Mouse (Mus musculus): ENCODE results near the gene Taok3. TPM values are rescaled to one million over a fixed set of nuclear protein-coding genes. Genes with fewer than 3 reads are reported as not detected.

Taok3 gene
- polyA plus RNA-seq, 1 experiment from 2014 or later: 38.7 TPM

DNA sequence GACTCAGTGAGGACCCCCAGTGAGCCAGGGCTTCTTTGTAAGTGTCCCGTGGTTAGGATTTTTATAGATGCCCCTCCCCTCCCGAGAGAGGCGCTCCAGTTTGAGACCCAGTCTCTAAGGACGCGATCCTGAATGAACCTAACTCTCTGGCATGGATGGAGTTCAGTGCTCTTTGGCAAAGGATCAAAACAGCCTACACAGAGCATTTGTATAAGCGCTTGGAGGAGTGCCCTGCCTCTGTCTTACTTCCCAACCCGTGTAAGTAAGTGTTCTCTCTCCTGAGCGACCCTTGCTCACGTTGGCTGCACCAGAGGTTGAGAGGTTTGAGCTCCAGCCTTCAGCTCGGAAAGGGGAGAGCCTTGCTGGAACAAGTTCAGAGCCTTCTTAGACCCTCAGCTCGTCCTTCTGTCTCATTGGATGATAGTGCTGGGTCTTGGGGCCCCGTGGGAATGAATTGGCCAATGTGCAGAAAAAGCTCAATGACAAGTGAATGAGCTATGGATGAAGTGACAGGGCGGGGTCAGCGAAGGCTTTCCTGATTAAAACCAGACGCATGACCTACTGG is 33.7 kb downstream of the Taok3 start:
- H3K27ac ChIP-seq: no peak overlapping the region
- H3K4me2 ChIP-seq (replicated peaks): no peak overlapping the region
- no peaks in the 10 kb centered on the region for H3K36me3 ChIP-seq
- no peak overlapping the region for H3K9ac ChIP-seq
- no peaks in the 10 kb centered on the region for H3K4me1 ChIP-seq
- no peak overlapping the region for H3K4me3 ChIP-seq
- H3K27me3 ChIP-seq (replicated peaks): no peaks in the 10 kb centered on the region
- 0 out of 2 replicates have a peak, but pooled peaks cover 9% of the 10 kb centered on the region for H3K9me3 ChIP-seq
- 82% methylated on average over 15 of the region's 15 CpGs for WGBS
- ATAC-seq (ENCODE audit: low FRiP score, low read depth): no peak

DNA sequence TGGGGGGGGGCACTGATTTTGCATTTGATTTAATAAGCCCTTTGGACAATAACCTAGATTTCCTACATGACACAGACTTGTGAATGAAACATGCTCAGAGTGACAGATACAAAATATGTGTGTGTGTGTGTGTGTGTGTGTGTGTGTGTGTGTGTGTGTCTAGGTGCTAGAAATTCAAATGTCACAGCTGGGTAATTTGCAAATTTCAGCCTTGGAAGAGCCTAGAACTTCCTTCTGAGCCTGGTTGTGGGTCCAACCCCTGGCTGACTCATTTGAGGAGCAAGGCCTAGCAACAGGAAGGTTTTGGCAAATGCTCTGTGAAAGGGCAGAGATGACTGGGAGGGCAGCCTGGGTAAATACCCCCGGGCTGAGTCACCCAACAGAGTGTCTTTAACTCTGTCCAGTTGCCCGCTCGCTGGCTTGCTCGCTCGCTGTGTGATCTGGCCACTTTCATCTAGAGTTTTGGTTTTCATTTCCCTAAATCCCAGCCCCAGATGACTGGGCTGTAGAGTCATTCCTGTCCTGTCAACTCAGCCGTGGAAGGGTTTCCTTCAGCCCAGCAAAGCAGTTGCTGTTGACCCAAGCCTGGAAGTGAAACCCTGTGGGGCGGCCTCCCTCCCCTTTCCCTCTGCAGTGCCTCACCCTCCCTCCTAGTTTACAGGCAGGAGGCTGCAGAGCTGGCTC is 38.5 kb downstream of the Taok3 start:
- Histone ChIP-seq H3K4me2 (replicated peaks) (no peak overlapping the region), H3K9ac (no peak overlapping the region), H3K4me1 (no peaks in the 10 kb centered on the region), H3K9me3 (0 out of 2 replicates have a peak, but pooled peaks cover 3% of the 10 kb centered on the region), H3K36me3 (no peaks in the 10 kb centered on the region), H3K27ac (no peak overlapping the region), H3K27me3 (replicated peaks) (no peaks in the 10 kb centered on the region), H3K4me3 (no peak overlapping the region)
- 82% methylated on average over 7 of the region's 7 CpGs for WGBS
- no peak for ATAC-seq (ENCODE audit: low FRiP score, low read depth)

GRCm38 (mm10) chr5:117159326-117159725 is 39.4 kb downstream of the Taok3 start:
- 69% methylated on average over 8 of the region's 8 CpGs for WGBS
- H3K9me3 ChIP-seq: no peaks in the 10 kb centered on the region
- no peaks in the 10 kb centered on the region for H3K36me3 ChIP-seq
- no peak overlapping the region for H3K4me3 ChIP-seq
- H3K4me2 ChIP-seq (replicated peaks): no peak overlapping the region
- no peaks in the 10 kb centered on the region for H3K27me3 ChIP-seq (replicated peaks)
- no peak overlapping the region for H3K27ac ChIP-seq
- no peaks in the 10 kb centered on the region for H3K4me1 ChIP-seq
- H3K9ac ChIP-seq: no peak overlapping the region
- ATAC-seq (ENCODE audit: low FRiP score, low read depth): no peak

GRCm38 (mm10) chr5:117159805-117160291 is 39.9 kb downstream of the Taok3 start:
- H3K4me1 ChIP-seq: no peaks in the 10 kb centered on the region
- no peaks in the 10 kb centered on the region for H3K9me3 ChIP-seq
- no peak for ATAC-seq (ENCODE audit: low FRiP score, low read depth)
- H3K9ac ChIP-seq: no peak overlapping the region
- no peaks in the 10 kb centered on the region for H3K27me3 ChIP-seq (replicated peaks)
- H3K4me3 ChIP-seq: no peak overlapping the region
- no peak overlapping the region for H3K4me2 ChIP-seq (replicated peaks)
- no peak overlapping the region for H3K27ac ChIP-seq
- no peaks in the 10 kb centered on the region for H3K36me3 ChIP-seq
- WGBS: 53% methylated on average over 6 of the region's 6 CpGs

DNA sequence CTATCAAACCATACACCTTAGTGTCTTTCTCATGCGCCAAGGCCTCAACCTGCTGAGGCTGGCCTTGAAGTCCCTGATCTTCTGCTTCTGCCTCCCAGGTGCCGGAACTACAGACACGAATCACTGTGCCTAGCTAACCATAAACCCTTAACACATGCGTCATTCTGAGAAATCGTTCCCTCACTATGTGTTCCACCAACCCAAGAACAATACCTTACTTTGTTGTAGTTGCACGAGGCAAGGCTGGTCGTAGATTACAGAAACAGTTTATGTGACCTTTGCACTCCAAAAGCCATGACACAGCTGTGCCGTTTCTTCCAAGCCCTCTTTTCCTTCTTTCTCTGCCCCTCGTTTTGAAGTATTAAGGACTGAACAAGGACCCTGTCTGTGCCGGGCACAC is 40.6 kb downstream of the Taok3 start:
- Histone ChIP-seq H3K9me3 (no peaks in the 10 kb centered on the region), H3K36me3 (no peaks in the 10 kb centered on the region), H3K4me3 (no peak overlapping the region), H3K9ac (no peak overlapping the region), H3K4me1 (no peaks in the 10 kb centered on the region), H3K27me3 (replicated peaks) (no peaks in the 10 kb centered on the region), H3K27ac (no peak overlapping the region), H3K4me2 (replicated peaks) (no peak overlapping the region)
- ATAC-seq (ENCODE audit: low FRiP score, low read depth): no peak
- 51% methylated on average over 10 of the region's 10 CpGs for WGBS

- Histone ChIP-seq H3K9ac (no peak overlapping the region), H3K27ac (no peak overlapping the region), H3K9me3 (no peaks in the 10 kb centered on the region), H3K27me3 (replicated peaks) (no peaks in the 10 kb centered on the region), H3K36me3 (no peaks in the 10 kb centered on the region), H3K4me3 (no peak overlapping the region), H3K4me1 (no peaks in the 10 kb centered on the region), H3K4me2 (replicated peaks) (no peak overlapping the region)
- WGBS: 93% methylated on average over 13 of the region's 13 CpGs
- ATAC-seq (ENCODE audit: low FRiP score, low read depth): no peak
Observed at GRCm38 (mm10) chr5:117163790-117164189, 43.9 kb downstream of the Taok3 start.

DNA sequence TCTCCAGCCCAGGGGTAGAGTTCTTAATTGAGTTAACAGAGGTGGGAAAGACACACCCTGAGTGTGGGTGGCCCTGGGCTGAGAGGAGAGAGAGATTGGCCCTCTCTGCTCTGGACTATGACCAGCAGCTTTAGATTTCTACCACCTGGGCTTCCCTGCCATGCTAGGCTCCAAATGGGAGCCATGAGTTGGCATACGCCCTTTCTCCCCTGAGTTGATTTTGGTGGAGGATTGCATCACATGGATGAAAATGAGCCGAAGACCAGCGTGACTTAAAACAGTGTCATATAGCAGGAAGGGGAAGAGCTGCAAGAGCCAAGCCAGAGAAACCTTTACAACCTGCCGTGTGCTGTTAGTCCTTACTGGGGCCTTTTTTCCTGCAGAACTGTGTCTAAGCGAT is 44.6 kb downstream of the Taok3 start:
- Histone ChIP-seq H3K27me3 (replicated peaks) (no peaks in the 10 kb centered on the region), H3K4me3 (no peak overlapping the region), H3K9ac (no peak overlapping the region), H3K4me2 (replicated peaks) (no peak overlapping the region), H3K36me3 (no peaks in the 10 kb centered on the region), H3K9me3 (no peaks in the 10 kb centered on the region), H3K27ac (no peak overlapping the region), H3K4me1 (no peaks in the 10 kb centered on the region)
- WGBS: 89% methylated on average over 5 of the region's 5 CpGs
- ATAC-seq (ENCODE audit: low FRiP score, low read depth): no peak

GRCm38 (mm10) chr5:117164923-117165322 is 45.0 kb downstream of the Taok3 start:
- Histone ChIP-seq H3K27ac (no peak overlapping the region), H3K36me3 (no peaks in the 10 kb centered on the region), H3K27me3 (replicated peaks) (no peaks in the 10 kb centered on the region), H3K4me1 (no peaks in the 10 kb centered on the region), H3K4me2 (replicated peaks) (no peak overlapping the region), H3K4me3 (no peak overlapping the region), H3K9ac (no peak overlapping the region), H3K9me3 (no peaks in the 10 kb centered on the region)
- no peak for ATAC-seq (ENCODE audit: low FRiP score, low read depth)
- 94% methylated on average over 2 of the region's 2 CpGs for WGBS

DNA sequence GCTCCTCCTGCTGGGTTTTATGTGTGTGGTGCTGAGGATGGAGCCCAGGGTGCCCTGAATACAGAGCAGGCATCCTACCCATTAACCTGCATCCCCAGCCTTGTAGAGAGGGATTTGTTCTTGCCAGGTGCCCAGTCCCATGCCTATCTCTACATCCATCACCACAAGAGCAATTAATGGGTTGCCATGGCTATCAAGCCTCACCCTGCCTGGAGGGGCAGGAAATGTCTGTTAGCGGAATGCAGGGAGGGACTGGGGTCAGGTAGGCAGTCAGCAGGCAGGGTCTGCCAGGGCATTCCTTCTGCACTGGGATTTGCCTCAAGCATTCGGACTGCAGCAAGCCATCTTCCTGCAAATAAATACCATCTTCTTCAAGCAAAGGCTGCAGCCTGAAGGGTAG is 46.0 kb downstream of the Taok3 start:
- Histone ChIP-seq H3K36me3 (no peaks in the 10 kb centered on the region), H3K4me3 (no peak overlapping the region), H3K27me3 (replicated peaks) (no peaks in the 10 kb centered on the region), H3K9me3 (no peaks in the 10 kb centered on the region), H3K9ac (no peak overlapping the region), H3K27ac (no peak overlapping the region), H3K4me2 (replicated peaks) (no peak overlapping the region), H3K4me1 (no peaks in the 10 kb centered on the region)
- no peak for ATAC-seq (ENCODE audit: low FRiP score, low read depth)
- WGBS: 77% methylated on average over 2 of the region's 2 CpGs

- H3K9ac ChIP-seq: no peak overlapping the region
- no peak overlapping the region for H3K4me2 ChIP-seq (replicated peaks)
- no peak overlapping the region for H3K27ac ChIP-seq
- no peaks in the 10 kb centered on the region for H3K36me3 ChIP-seq
- H3K4me1 ChIP-seq: no peaks in the 10 kb centered on the region
- no peaks in the 10 kb centered on the region for H3K9me3 ChIP-seq
- 89% methylated on average over 11 of the region's 11 CpGs for WGBS
- no peak overlapping the region for H3K4me3 ChIP-seq
- no peaks in the 10 kb centered on the region for H3K27me3 ChIP-seq (replicated peaks)
- no peak for ATAC-seq (ENCODE audit: low FRiP score, low read depth)
Observed at GRCm38 (mm10) chr5:117166811-117167365, 47.0 kb downstream of the Taok3 start.

DNA sequence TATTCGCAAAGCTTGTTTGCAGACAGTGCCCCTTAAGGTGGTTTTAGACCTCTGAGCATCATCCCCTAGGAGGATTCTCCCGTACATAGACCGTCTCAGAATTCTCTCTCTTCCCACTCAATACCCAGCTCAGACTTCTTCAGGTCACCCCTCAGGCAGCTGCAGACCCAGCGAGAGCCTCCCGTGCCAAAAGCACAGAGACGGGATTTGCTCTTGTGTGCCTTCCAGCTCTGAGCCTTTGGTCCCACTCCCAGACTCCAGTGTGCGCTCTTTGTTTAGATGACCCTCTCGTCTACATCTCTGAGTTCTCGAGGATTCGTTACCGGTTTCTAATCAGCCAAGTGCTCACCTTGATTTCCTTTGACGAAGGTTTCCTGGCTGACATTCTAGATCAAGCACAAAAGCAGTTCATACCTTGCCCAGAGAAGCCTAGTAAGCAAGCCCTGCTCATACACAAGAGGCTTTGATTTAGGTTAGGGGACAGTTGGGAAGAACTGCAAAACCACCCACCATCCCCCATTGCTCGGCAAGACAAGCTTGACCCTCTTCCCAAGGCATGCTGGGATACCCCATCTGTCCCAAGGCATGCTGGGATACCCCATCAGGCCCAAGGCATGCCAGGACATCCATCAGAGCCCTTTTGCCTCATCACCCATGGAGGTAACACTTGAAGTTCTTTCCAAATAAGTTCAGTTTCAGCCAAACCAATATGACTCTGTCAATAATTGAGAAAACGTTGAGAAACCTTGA is 48.6 kb downstream of the Taok3 start:
- H3K9ac ChIP-seq: no peak overlapping the region
- no peaks in the 10 kb centered on the region for H3K4me1 ChIP-seq
- ATAC-seq (ENCODE audit: low FRiP score, low read depth): no peak
- H3K27ac ChIP-seq: no peak overlapping the region
- no peak overlapping the region for H3K4me3 ChIP-seq
- H3K36me3 ChIP-seq: no peaks in the 10 kb centered on the region
- H3K27me3 ChIP-seq (replicated peaks): no peaks in the 10 kb centered on the region
- H3K4me2 ChIP-seq (replicated peaks): no peak overlapping the region
- 92% methylated on average over 14 of the region's 14 CpGs for WGBS
- H3K9me3 ChIP-seq: no peaks in the 10 kb centered on the region

- Histone ChIP-seq H3K36me3 (no peaks in the 10 kb centered on the region), H3K27ac (no peak overlapping the region), H3K9ac (no peak overlapping the region), H3K4me1 (peaks cover 4% of the 10 kb centered on the region; the same call in 1 of the 2 replicates), H3K9me3 (no peaks in the 10 kb centered on the region), H3K4me2 (replicated peaks) (no peak overlapping the region), H3K4me3 (no peak overlapping the region), H3K27me3 (replicated peaks) (no peaks in the 10 kb centered on the region)
- WGBS: 95% methylated on average over 7 of the region's 7 CpGs
- ATAC-seq (ENCODE audit: low FRiP score, low read depth): no peak
Observed at GRCm38 (mm10) chr5:117174057-117174456, 54.1 kb downstream of the Taok3 start.
